In the genomic region with DNA sequence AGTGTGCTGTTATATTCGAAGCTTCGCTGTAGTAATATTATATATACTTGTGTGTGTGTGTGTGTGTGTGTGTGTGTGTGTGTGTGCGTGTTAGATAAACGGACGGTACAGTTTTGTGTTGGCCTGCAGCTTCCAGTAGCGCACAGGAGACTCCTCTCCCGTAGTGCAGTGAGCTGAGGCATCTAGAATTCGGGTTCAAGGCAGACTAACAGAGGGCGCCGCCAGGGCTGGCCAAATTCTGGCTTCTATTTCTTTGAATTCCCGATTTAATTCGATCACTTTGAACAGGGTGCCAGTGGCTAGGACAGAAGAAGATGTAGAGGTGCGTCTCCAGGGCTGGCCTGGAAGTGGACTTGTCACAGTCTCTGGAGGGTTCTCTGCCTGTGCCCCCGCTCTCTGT, we compare ENCODE assay signal across 9 mouse cellular contexts. TPM values are rescaled to one million over a fixed set of nuclear protein-coding genes. Genes with fewer than 3 reads are reported as not detected.
A peak's percentile ranks its signal among the peaks of the same experiment; 100 is the strongest.
DNase-seq lines count a peak whose midpoint lies in the region; ATAC-seq lines count a peak whose summit lies in the region.
"Had no signal": no experiment of that assay in that cellular context is flagged by ENCODE, and none has a peak within 500 bp of the region (broad histone marks: within the 10 kb centered on the region; RNA-seq: fewer than 3 reads in every experiment).

No protein-coding gene starts in this region.

- 12% methylated on average over 14 of the region's 14 CpGs for WGBS in kidney, embryonic 15.5 days
- 8% methylated on average over 14 of the region's 14 CpGs for WGBS in forebrain, embryonic 14.5 days
- 13% methylated on average over 14 of the region's 14 CpGs for WGBS in limb, embryonic 15.5 days
- 14% methylated on average over 14 of the region's 14 CpGs for WGBS in neural tube, embryonic 15.5 days

- H3K9ac ChIP-seq in kidney, embryonic 15.5 days = no peak overlapping the region
- H3K9ac ChIP-seq in forebrain, embryonic 14.5 days (ENCODE audit: low read length) = no peak overlapping the region
- no peak overlapping the region for H3K9ac ChIP-seq in limb, embryonic 15.5 days
- H3K9ac ChIP-seq in neural tube, embryonic 15.5 days (replicated peaks) = no peak overlapping the region

- H3K27me3 ChIP-seq in kidney, embryonic 15.5 days = peaks cover 70% of the 10 kb centered on the region
- peaks cover 49% of the 10 kb centered on the region for H3K27me3 ChIP-seq in forebrain, embryonic 14.5 days (replicated peaks; ENCODE audit: control insufficient read depth, insufficient read depth, low read length)
- peaks cover 55% of the 10 kb centered on the region for H3K27me3 ChIP-seq in limb, embryonic 15.5 days
- H3K27me3 ChIP-seq in neural tube, embryonic 15.5 days (replicated peaks) = peaks cover 67% of the 10 kb centered on the region

- intact Hi-C loops in left cerebral cortex, postnatal 14 days (cut with DNase I) = no loop called here

- no peak overlapping the region for H3K27ac ChIP-seq in kidney, embryonic 15.5 days
- H3K27ac ChIP-seq in forebrain, embryonic 14.5 days (ENCODE audit: low read depth, low read length) = no peak overlapping the region
- no peak overlapping the region for H3K27ac ChIP-seq in limb, embryonic 15.5 days
- no peak overlapping the region for H3K27ac ChIP-seq in neural tube, embryonic 15.5 days (replicated peaks)

- peak overlapping the region; percentile 62 for H3K4me3 ChIP-seq in kidney, embryonic 15.5 days (replicated peaks)
- H3K4me3 ChIP-seq in forebrain, embryonic 14.5 days (ENCODE audit: low read depth, low read length) = peak overlapping the region; percentile 52; the same call in 1 of the 2 replicates
- H3K4me3 ChIP-seq in limb, embryonic 15.5 days = peak overlapping the region; percentile 58; the same call in 1 of the 2 replicates
- peak overlapping the region; percentile 56 for H3K4me3 ChIP-seq in neural tube, embryonic 15.5 days (replicated peaks)

- no peaks in the 10 kb centered on the region for H3K9me3 ChIP-seq in kidney, embryonic 15.5 days (replicated peaks)
- H3K9me3 ChIP-seq in forebrain, embryonic 14.5 days (replicated peaks; ENCODE audit: control insufficient read depth, low read length) = no peaks in the 10 kb centered on the region
- no peaks in the 10 kb centered on the region for H3K9me3 ChIP-seq in limb, embryonic 15.5 days
- no peaks in the 10 kb centered on the region for H3K9me3 ChIP-seq in neural tube, embryonic 15.5 days (replicated peaks)

- no peak for DNase-seq in kidney, adult 11 months
- DNase-seq in forebrain, embryonic 14.5 days (ENCODE audit: low spot score) = no peak
- no peak for DNase-seq in right cerebral cortex, postnatal 25 days
- no peak for DNase-seq in left cerebral cortex, postnatal 14 days (ENCODE audit: low spot score in 2 of 2)
- no peak for DNase-seq in gastrocnemius, adult 8-10 months (ENCODE audit: low spot score in 2 of 2)

- peak overlapping the region; percentile 96 for H3K4me2 ChIP-seq in kidney, embryonic 15.5 days
- peak overlapping the region; percentile 99 for H3K4me2 ChIP-seq in forebrain, embryonic 14.5 days (ENCODE audit: low read length)
- H3K4me2 ChIP-seq in limb, embryonic 15.5 days = peak overlapping the region; percentile 100
- H3K4me2 ChIP-seq in neural tube, embryonic 15.5 days = peak overlapping the region; percentile 99

- no peaks in the 10 kb centered on the region for H3K36me3 ChIP-seq in kidney, embryonic 15.5 days
- no peaks in the 10 kb centered on the region for H3K36me3 ChIP-seq in forebrain, embryonic 14.5 days (ENCODE audit: control insufficient read depth, insufficient read depth, low read length)
- no peaks in the 10 kb centered on the region for H3K36me3 ChIP-seq in limb, embryonic 15.5 days
- H3K36me3 ChIP-seq in neural tube, embryonic 15.5 days = no peaks in the 10 kb centered on the region

- ATAC-seq in kidney, embryonic 15.5 days (replicated peaks; ENCODE audit: low FRiP score) = no peak
- no peak for ATAC-seq in forebrain, embryonic 14.5 days
- ATAC-seq in limb, embryonic 15.5 days (ENCODE audit: insufficient number of reproducible peaks, low FRiP score, low TSS enrichment, low read depth) = no peak
- ATAC-seq in neural tube, embryonic 15.5 days (ENCODE audit: low FRiP score) = no peak

- H3K4me1 ChIP-seq in kidney, embryonic 15.5 days = peaks cover 27% of the 10 kb centered on the region
- H3K4me1 ChIP-seq in forebrain, embryonic 14.5 days (ENCODE audit: control insufficient read depth, insufficient read depth, low read length) = peaks cover 8% of the 10 kb centered on the region; the same call in 1 of the 2 replicates
- peaks cover 20% of the 10 kb centered on the region for H3K4me1 ChIP-seq in limb, embryonic 15.5 days
- peaks cover 20% of the 10 kb centered on the region for H3K4me1 ChIP-seq in neural tube, embryonic 15.5 days

RNA-seq across cellular contexts. Expression of gene Gjb2, which starts 0.6 kb away (rescaled TPM):
- 4.5 and 5.1 TPM in 2 replicates for polyA plus RNA-seq in kidney, embryonic 15.5 days (2015; fragmentation: Nextera tagmentation; extraction: Ambion mirVana)
- polyA plus RNA-seq in forebrain, embryonic 14.5 days (2014; fragmentation: Nextera tagmentation; extraction: Ambion mirVana) = 11.0 and 15.2 TPM in 2 replicates
- 101 and 112 TPM in 2 replicates for polyA plus RNA-seq in limb, embryonic 15.5 days (2015; fragmentation: Nextera tagmentation; extraction: Ambion mirVana)
- polyA plus RNA-seq in neural tube, embryonic 15.5 days (2015; fragmentation: Nextera tagmentation; extraction: Ambion mirVana) = 7.9 and 11.4 TPM in 2 replicates
- total RNA-seq in left cerebral cortex, postnatal 14 days (2021) = 10 to 100 TPM; 10.2 to 11.8 TPM
- under 1 TPM in 3 of 4 experiments, not detected in 1; 0.16 to 0.46 (median 0.24) TPM for total RNA-seq in gastrocnemius, adult 8-10 months (2022)

RNA-seq across cellular contexts. Expression of gene Gm4491, which starts 10.6 kb away (rescaled TPM):
- polyA plus RNA-seq in kidney, embryonic 15.5 days (2015; fragmentation: Nextera tagmentation; extraction: Ambion mirVana) = not detected in 2 replicates
- not detected in 2 replicates for polyA plus RNA-seq in forebrain, embryonic 14.5 days (2014; fragmentation: Nextera tagmentation; extraction: Ambion mirVana)
- 0.15 TPM in 1 of 2 replicates, not detected in the other for polyA plus RNA-seq in limb, embryonic 15.5 days (2015; fragmentation: Nextera tagmentation; extraction: Ambion mirVana)
- polyA plus RNA-seq in neural tube, embryonic 15.5 days (2015; fragmentation: Nextera tagmentation; extraction: Ambion mirVana) = not detected in 2 replicates
- under 1 TPM; 0.22 to 0.57 TPM for total RNA-seq in left cerebral cortex, postnatal 14 days (2021)
- not detected for total RNA-seq in gastrocnemius, adult 8-10 months (2022)
- total RNA-seq: adrenal gland, postnatal 36 days had no signal

RNA-seq across cellular contexts. Expression of gene Gjb6, which starts 28.3 kb away (rescaled TPM):
- polyA plus RNA-seq in kidney, embryonic 15.5 days (2015; fragmentation: Nextera tagmentation; extraction: Ambion mirVana) = 0.44 and 0.52 TPM in 2 replicates
- 14.4 and 19.7 TPM in 2 replicates for polyA plus RNA-seq in forebrain, embryonic 14.5 days (2014; fragmentation: Nextera tagmentation; extraction: Ambion mirVana)
- 53.5 and 65.0 TPM in 2 replicates for polyA plus RNA-seq in limb, embryonic 15.5 days (2015; fragmentation: Nextera tagmentation; extraction: Ambion mirVana)
- 10.9 and 13.8 TPM in 2 replicates for polyA plus RNA-seq in neural tube, embryonic 15.5 days (2015; fragmentation: Nextera tagmentation; extraction: Ambion mirVana)
- total RNA-seq in left cerebral cortex, postnatal 14 days (2021) = 10 to 100 TPM; 71.2 to 83.5 TPM
- not detected for total RNA-seq in gastrocnemius, adult 8-10 months (2022)
- total RNA-seq: adrenal gland, postnatal 36 days had no signal

RNA-seq across cellular contexts. Expression of gene Gja3, which starts 47.2 kb away (rescaled TPM):
- 13.1 and 15.1 TPM in 2 replicates for polyA plus RNA-seq in kidney, embryonic 15.5 days (2015; fragmentation: Nextera tagmentation; extraction: Ambion mirVana)
- polyA plus RNA-seq in forebrain, embryonic 14.5 days (2014; fragmentation: Nextera tagmentation; extraction: Ambion mirVana) = 0.42 and 0.63 TPM in 2 replicates
- polyA plus RNA-seq in limb, embryonic 15.5 days (2015; fragmentation: Nextera tagmentation; extraction: Ambion mirVana) = 5.6 and 14.7 TPM in 2 replicates
- 1.3 and 2.2 TPM in 2 replicates for polyA plus RNA-seq in neural tube, embryonic 15.5 days (2015; fragmentation: Nextera tagmentation; extraction: Ambion mirVana)
- under 1 TPM; 0.15 to 0.44 TPM for total RNA-seq in left cerebral cortex, postnatal 14 days (2021)
- total RNA-seq in gastrocnemius, adult 8-10 months (2022) = under 1 TPM in 1 of 4 experiments, not detected in 3; 0.11 TPM
- total RNA-seq: adrenal gland, postnatal 36 days had no signal
